Mouse (Mus musculus) CD4-positive, CD25-positive, alpha-beta regulatory T cell (primary cell): Measurements from ENCODE around the gene Ankub1. TPM values are rescaled to one million over a fixed set of nuclear protein-coding genes. Genes with fewer than 3 reads are reported as not detected.

ENCODE experiments used
- polyA plus RNA-seq: library from polyadenylated mRNA; unstranded; fragments of 100-300 nt; shearing (Covaris generic); gene quantifications from one replicate; pipeline ENCODE4 v1.2.1, GENCODE M21; 2017

Ankub1 gene
- polyA plus RNA-seq, result not detected

GRCm38 (mm10) chr3:57692719-57693118 is at the start of gene Ankub1:
TSS of gene Ankub1 (minus strand) at chr3:57692799.

GRCm38 (mm10) chr3:57735511-57736370 is 43.1 kb upstream of the Ankub1 start, which contains the start of gene Rnf13:
TSS of gene Rnf13 (plus strand) at chr3:57736062.

GRCm38 (mm10) chr3:57651231-57651864 is 41.3 kb downstream of the Ankub1 start, which contains the start of gene Commd2:
TSS of gene Commd2 (minus strand) at chr3:57651715.

Other genes with a start within 250 kb of the Ankub1 start
- 0.12 TPM for gene Wwtr1, start 116.9 kb downstream of the Ankub1 start, polyA plus RNA-seq
- 73.8 TPM for gene Commd2, start 41.1 kb downstream of the Ankub1 start, polyA plus RNA-seq
- 44.7 TPM for gene Rnf13, start 43.3 kb upstream of the Ankub1 start, polyA plus RNA-seq
- 7.7 TPM for gene Pfn2, start 155.3 kb upstream of the Ankub1 start, polyA plus RNA-seq